Mouse (Mus musculus) cerebellum, adult 2 months (tissue): ENCODE data around the gene Arid5b. TPM values are rescaled to one million over a fixed set of nuclear protein-coding genes. Genes with fewer than 3 reads are reported as not detected.

Experiments used
- DNase-seq, 2 experiments: peaks; one replicate each; pipeline ENCODE4 v3.0.0; 2021
- H3K27ac ChIP-seq: fragments of 200-500 bp; 2 replicates; pipeline ENCODE4 v1.5.1; 2012; ENCODE audit warnings: low read length, control low read depth, inconsistent platforms; ENCODE audit not compliant: insufficient read depth
- H3K27me3 ChIP-seq: fragments of 200-500 bp; 2 replicates; pipeline ENCODE4 v1.6.1; 2012; ENCODE audit warnings: inconsistent platforms, mild to moderate bottlenecking, low read length, moderate library complexity; ENCODE audit not compliant: control insufficient read depth, insufficient read depth
- H3K4me1 ChIP-seq: fragments of 200-500 bp; 2 replicates; pipeline ENCODE4 v1.6.1; 2011; ENCODE audit warnings: low read length; ENCODE audit not compliant: control insufficient read depth, insufficient read depth
- H3K4me3 ChIP-seq: fragments of 200-500 bp; replicated peaks from 2 replicates; pipeline ENCODE3; 2011; ENCODE audit warnings: mild to moderate bottlenecking, low read depth, low read length, control low read depth; ENCODE audit not compliant: insufficient read depth
- CTCF ChIP-seq: fragments of 200-500 bp; IDR thresholded peaks from 2 replicates; pipeline ENCODE4 v1.5.1; 2011; ENCODE audit warnings: low read depth, mild to moderate bottlenecking, control low read depth, low read length, moderate library complexity, borderline replicate concordance; ENCODE audit not compliant: insufficient read depth
- POLR2A ChIP-seq: fragments of 200-500 bp; IDR thresholded peaks from 2 replicates; pipeline ENCODE4 v1.6.1; 2011; ENCODE audit warnings: low read length, control low read depth, borderline replicate concordance; ENCODE audit not compliant: insufficient read depth
- WGBS: fragments of 180-500 bp; shearing (Covaris S2); methylation state at CpG from one replicate; pipeline ENCODE4 v1.1.7; 2018; 5-methylcytosine and 5-hydroxymethylcytosine counted together
- polyA plus RNA-seq: library from polyadenylated mRNA; depleted of rRNA; stranded (reverse); fragments of >200 nt; gene quantifications from 2 replicates; pipeline ENCODE4 v1.2.3, GENCODE M21; 2012

The Arid5b gene
- polyA plus RNA-seq, 1 experiment: 10.9 TPM

- H3K27ac ChIP-seq: no peak overlapping the region
- 76% methylated on average over 4 of the region's 4 CpGs for WGBS
Observed at GRCm38 (mm10) chr10:68180151-68180550, 98.4 kb downstream of the Arid5b start.

GRCm38 (mm10) chr10:68179741-68180140 is 98.8 kb downstream of the Arid5b start:
- peaks cover 4% of the 10 kb centered on the region; the same call in 1 of the 2 replicates for H3K4me1 ChIP-seq
- no peak overlapping the region for H3K4me3 ChIP-seq
- 80% methylated on average over 5 of the region's 5 CpGs for WGBS
- no peak for DNase-seq
- no peak overlapping the region for H3K27ac ChIP-seq
- TF ChIP-seq CTCF (no peak), POLR2A (no peak)
- no peaks in the 10 kb centered on the region for H3K27me3 ChIP-seq

More at GRCm38 (mm10) chr10:68180151-68180550, 98.4 kb downstream of the Arid5b start:
- no peak for TF ChIP-seq CTCF
- Histone ChIP-seq H3K4me1 (peaks cover 4% of the 10 kb centered on the region; the same call in 1 of the 2 replicates), H3K4me3 (no peak overlapping the region), H3K27me3 (no peaks in the 10 kb centered on the region)
- no peak for DNase-seq

- TF ChIP-seq CTCF (no peak), POLR2A (no peak)
- WGBS: 82% methylated on average over 4 of the region's 4 CpGs
- no peak overlapping the region for H3K27ac ChIP-seq
Observed at GRCm38 (mm10) chr10:68179339-68179738, 99.2 kb downstream of the Arid5b start.

GRCm38 (mm10) chr10:68177697-68178485 is 100.6 kb downstream of the Arid5b start:
- H3K4me3 ChIP-seq: no peak overlapping the region
- peaks cover 4% of the 10 kb centered on the region; the same call in 1 of the 2 replicates for H3K4me1 ChIP-seq
- no peaks in the 10 kb centered on the region for H3K27me3 ChIP-seq
- no peak overlapping the region for H3K27ac ChIP-seq
- WGBS: 86% methylated on average over 10 of the region's 10 CpGs
- TF ChIP-seq POLR2A: no peak
- no peak for TF ChIP-seq CTCF
- DNase-seq: no peak

More at GRCm38 (mm10) chr10:68179339-68179738, 99.2 kb downstream of the Arid5b start:
- no peak for DNase-seq
- Histone ChIP-seq H3K27me3 (no peaks in the 10 kb centered on the region), H3K4me1 (peaks cover 4% of the 10 kb centered on the region; the same call in 1 of the 2 replicates), H3K4me3 (no peak overlapping the region)

- Histone ChIP-seq H3K27me3 (no peaks in the 10 kb centered on the region), H3K4me3 (no peak overlapping the region), H3K4me1 (no peaks in the 10 kb centered on the region), H3K27ac (no peak overlapping the region)
- DNase-seq: no peak
- 92% methylated on average over 5 of the region's 5 CpGs for WGBS
- TF ChIP-seq CTCF: no peak
- TF ChIP-seq POLR2A: no peak
Observed at GRCm38 (mm10) chr10:68175811-68176210, 102.7 kb downstream of the Arid5b start.

- peaks cover 2% of the 10 kb centered on the region; the same call in 1 of the 2 replicates for H3K4me1 ChIP-seq
- TF ChIP-seq POLR2A (no peak), CTCF (no peak)
- 96% methylated on average over 9 of the region's 9 CpGs for WGBS
- no peak overlapping the region for H3K4me3 ChIP-seq
- H3K27me3 ChIP-seq: no peaks in the 10 kb centered on the region
- DNase-seq: no peak
- H3K27ac ChIP-seq: no peak overlapping the region
Observed at GRCm38 (mm10) chr10:68173634-68174033, 104.9 kb downstream of the Arid5b start.

- TF ChIP-seq POLR2A (no peak), CTCF (no peak)
- H3K4me1 ChIP-seq: peaks cover 2% of the 10 kb centered on the region; the same call in 1 of the 2 replicates
- no peaks in the 10 kb centered on the region for H3K27me3 ChIP-seq
- 98% methylated on average over 4 of the region's 4 CpGs for WGBS
- no peak overlapping the region for H3K27ac ChIP-seq
- H3K4me3 ChIP-seq: no peak overlapping the region
- DNase-seq: no peak
Observed at GRCm38 (mm10) chr10:68172906-68173305, 105.6 kb downstream of the Arid5b start.

- DNase-seq: no peak
- Histone ChIP-seq H3K27me3 (no peaks in the 10 kb centered on the region), H3K4me1 (peaks cover 2% of the 10 kb centered on the region; the same call in 1 of the 2 replicates), H3K4me3 (no peak overlapping the region), H3K27ac (no peak overlapping the region)
- WGBS: 67% methylated on average over 9 of the region's 9 CpGs
- TF ChIP-seq CTCF (0 out of 2 replicates have a peak, but pooled peaks have one; percentile 12), POLR2A (no peak)
Observed at GRCm38 (mm10) chr10:68171974-68172373, 106.6 kb downstream of the Arid5b start.
